ENCODE assay signal across 20 mouse cellular contexts in genomic region chr6:17032231-17032728, GRCm38 (mm10). TPM values are rescaled to one million over a fixed set of nuclear protein-coding genes. Genes with fewer than 3 reads are reported as not detected.
DNase-seq lines count a peak whose midpoint lies in the region; ATAC-seq and TF ChIP-seq lines count a peak whose summit lies in the region.
"Had no signal": no experiment of that assay in that cellular context is flagged by ENCODE, and none has a peak within 500 bp of the region (broad histone marks: within the 10 kb centered on the region; RNA-seq: fewer than 3 reads in every experiment).

No protein-coding gene starts in this region.

- no peak for TF ChIP-seq CTCF in stomach, postnatal 0 days (IDR thresholded peaks at IDR 0.05; ENCODE audit: low read depth)

- H3K9ac ChIP-seq in forebrain, embryonic 12.5 days: no peak overlapping the region
- no peak overlapping the region for H3K9ac ChIP-seq in forebrain, embryonic 15.5 days (replicated peaks)
- H3K9ac ChIP-seq in stomach, embryonic 14.5 days (replicated peaks; ENCODE audit: low read depth, low read length): no peak overlapping the region
- no peak overlapping the region for H3K9ac ChIP-seq in stomach, postnatal 0 days (ENCODE audit: low read length)
- no peak overlapping the region for H3K9ac ChIP-seq in kidney, embryonic 14.5 days (ENCODE audit: low read depth, low read length)
- no peak overlapping the region for H3K9ac ChIP-seq in stomach, embryonic 15.5 days
- H3K9ac ChIP-seq: heart, embryonic 13.5 days; lung, embryonic 14.5 days; midbrain, embryonic 15.5 days had no signal

- H3K27me3 ChIP-seq in forebrain, embryonic 12.5 days: 0 out of 2 replicates have a peak, but pooled peaks cover 3% of the 10 kb centered on the region
- H3K27me3 ChIP-seq in forebrain, embryonic 15.5 days: no peaks in the 10 kb centered on the region
- no peaks in the 10 kb centered on the region for H3K27me3 ChIP-seq in stomach, embryonic 14.5 days (ENCODE audit: control insufficient read depth, insufficient read depth, low read length)
- no peaks in the 10 kb centered on the region for H3K27me3 ChIP-seq in stomach, postnatal 0 days (ENCODE audit: control insufficient read depth, insufficient read depth, low read length)
- no peaks in the 10 kb centered on the region for H3K27me3 ChIP-seq in kidney, embryonic 14.5 days (ENCODE audit: control insufficient read depth, insufficient read depth, low read length)
- H3K27me3 ChIP-seq in stomach, embryonic 15.5 days (replicated peaks): no peaks in the 10 kb centered on the region
- H3K27me3 ChIP-seq: midbrain, embryonic 15.5 days had no signal

- no peaks in the 10 kb centered on the region for H3K36me3 ChIP-seq in forebrain, embryonic 12.5 days (replicated peaks)
- H3K36me3 ChIP-seq in forebrain, embryonic 15.5 days: no peaks in the 10 kb centered on the region
- H3K36me3 ChIP-seq in stomach, embryonic 14.5 days (ENCODE audit: control insufficient read depth, insufficient read depth, low read length): no peaks in the 10 kb centered on the region
- no peaks in the 10 kb centered on the region for H3K36me3 ChIP-seq in stomach, postnatal 0 days (ENCODE audit: control insufficient read depth, insufficient read depth, low read length)
- H3K36me3 ChIP-seq in kidney, embryonic 14.5 days (ENCODE audit: control insufficient read depth, insufficient read depth, low read length): no peaks in the 10 kb centered on the region
- no peaks in the 10 kb centered on the region for H3K36me3 ChIP-seq in stomach, embryonic 15.5 days
- H3K36me3 ChIP-seq: G1E; heart, embryonic 13.5 days; midbrain, embryonic 15.5 days had no signal

- no peak for DNase-seq in stomach, postnatal 0 days (ENCODE audit: low spot score)
- no peak for DNase-seq in thymus, postnatal 14 days
- DNase-seq in heart, postnatal 25 days (ENCODE audit: low spot score): no peak
- DNase-seq: adrenal gland, postnatal 10 days; cerebellum, adult 18-20 months; heart, postnatal 4 days; layer of hippocampus, postnatal 36 days; lung, embryonic 14.5 days; spleen, adult 18-20 months; thymus, postnatal 36 days had no signal

- peaks cover 9% of the 10 kb centered on the region for H3K4me1 ChIP-seq in forebrain, embryonic 12.5 days
- H3K4me1 ChIP-seq in forebrain, embryonic 15.5 days: no peaks in the 10 kb centered on the region
- no peaks in the 10 kb centered on the region for H3K4me1 ChIP-seq in stomach, embryonic 14.5 days (ENCODE audit: control insufficient read depth, insufficient read depth, low read length)
- H3K4me1 ChIP-seq in stomach, postnatal 0 days (replicated peaks; ENCODE audit: control insufficient read depth, insufficient read depth): no peaks in the 10 kb centered on the region
- H3K4me1 ChIP-seq in kidney, embryonic 14.5 days (ENCODE audit: control insufficient read depth, insufficient read depth, low read length): peaks cover 4% of the 10 kb centered on the region; the same call in 1 of the 2 replicates
- peaks cover 2% of the 10 kb centered on the region; the same call in 1 of the 2 replicates for H3K4me1 ChIP-seq in stomach, embryonic 15.5 days
- H3K4me1 ChIP-seq: heart, embryonic 13.5 days; midbrain, embryonic 15.5 days had no signal

- intact Hi-C loops in heart, postnatal 25 days (cut with DNase I): no loop called here

- 4% methylated on average over 2 of the region's 2 CpGs for WGBS in forebrain, embryonic 12.5 days
- 3% methylated on average over 2 of the region's 2 CpGs for WGBS in forebrain, embryonic 15.5 days
- WGBS in stomach, embryonic 14.5 days: 7% methylated on average over 2 of the region's 2 CpGs
- WGBS in stomach, postnatal 0 days: 23% methylated on average over 2 of the region's 2 CpGs
- 7% methylated on average over 2 of the region's 2 CpGs for WGBS in kidney, embryonic 14.5 days
- WGBS in stomach, embryonic 15.5 days: 23% methylated on average over 2 of the region's 2 CpGs

- H3K27ac ChIP-seq in forebrain, embryonic 12.5 days: no peak overlapping the region
- no peak overlapping the region for H3K27ac ChIP-seq in forebrain, embryonic 15.5 days (replicated peaks)
- no peak overlapping the region for H3K27ac ChIP-seq in stomach, embryonic 14.5 days (ENCODE audit: low read length)
- no peak overlapping the region for H3K27ac ChIP-seq in stomach, postnatal 0 days (replicated peaks)
- peak overlapping the region; percentile 62; the same call in 1 of the 2 replicates for H3K27ac ChIP-seq in kidney, embryonic 14.5 days (ENCODE audit: low read depth, low read length)
- H3K27ac ChIP-seq in stomach, embryonic 15.5 days: no peak overlapping the region
- H3K27ac ChIP-seq: heart, embryonic 13.5 days; midbrain, embryonic 15.5 days had no signal

- ATAC-seq in forebrain, embryonic 12.5 days (ENCODE audit: low FRiP score): 0 out of 2 replicates have a peak, but pooled peaks have one; percentile 27
- ATAC-seq in forebrain, embryonic 15.5 days (replicated peaks): no peak
- ATAC-seq in stomach, embryonic 14.5 days (ENCODE audit: insufficient number of reproducible peaks, insufficient read depth, low FRiP score, low read depth): 0 out of 2 replicates have a peak, but pooled peaks have one; percentile 46
- ATAC-seq in stomach, postnatal 0 days (ENCODE audit: low FRiP score, low TSS enrichment): no peak
- ATAC-seq in kidney, embryonic 14.5 days (ENCODE audit: low FRiP score, low TSS enrichment): 0 out of 2 replicates have a peak, but pooled peaks have one; percentile 64
- 0 out of 2 replicates have a peak, but pooled peaks have one; percentile 35 for ATAC-seq in stomach, embryonic 15.5 days (ENCODE audit: insufficient read depth, low FRiP score, low read depth)
- ATAC-seq: inflammation-experienced regulatory T-cells, adult 6 months; midbrain, embryonic 15.5 days had no signal

- TF ChIP-seq EP300 in stomach, postnatal 0 days (optimal IDR thresholded peaks at IDR 0.05): no peak

- no peak overlapping the region for H3K4me2 ChIP-seq in forebrain, embryonic 12.5 days
- no peak overlapping the region for H3K4me2 ChIP-seq in forebrain, embryonic 15.5 days (replicated peaks)
- H3K4me2 ChIP-seq in stomach, embryonic 14.5 days (replicated peaks; ENCODE audit: low read depth, low read length): no peak overlapping the region
- no peak overlapping the region for H3K4me2 ChIP-seq in stomach, postnatal 0 days (replicated peaks; ENCODE audit: low read depth)
- no peak overlapping the region for H3K4me2 ChIP-seq in kidney, embryonic 14.5 days (replicated peaks; ENCODE audit: low read depth, low read length)
- H3K4me2 ChIP-seq in stomach, embryonic 15.5 days: no peak overlapping the region
- H3K4me2 ChIP-seq: heart, embryonic 13.5 days; liver, embryonic 11.5 days; lung, embryonic 14.5 days; midbrain, embryonic 15.5 days had no signal

- H3K4me3 ChIP-seq in forebrain, embryonic 12.5 days (replicated peaks): no peak overlapping the region
- H3K4me3 ChIP-seq in forebrain, embryonic 15.5 days: no peak overlapping the region
- no peak overlapping the region for H3K4me3 ChIP-seq in stomach, embryonic 14.5 days (ENCODE audit: low read depth, low read length)
- H3K4me3 ChIP-seq in stomach, postnatal 0 days (ENCODE audit: low read depth, low read length): no peak overlapping the region
- H3K4me3 ChIP-seq in kidney, embryonic 14.5 days (ENCODE audit: low read length): no peak overlapping the region
- no peak overlapping the region for H3K4me3 ChIP-seq in stomach, embryonic 15.5 days (replicated peaks)
- H3K4me3 ChIP-seq: heart, embryonic 13.5 days; midbrain, embryonic 15.5 days had no signal

- H3K9me3 ChIP-seq in forebrain, embryonic 12.5 days: no peaks in the 10 kb centered on the region
- no peaks in the 10 kb centered on the region for H3K9me3 ChIP-seq in forebrain, embryonic 15.5 days
- H3K9me3 ChIP-seq in stomach, embryonic 14.5 days (ENCODE audit: control insufficient read depth, low read depth, low read length): no peaks in the 10 kb centered on the region
- H3K9me3 ChIP-seq in stomach, postnatal 0 days (ENCODE audit: control insufficient read depth, low read length): no peaks in the 10 kb centered on the region
- no peaks in the 10 kb centered on the region for H3K9me3 ChIP-seq in kidney, embryonic 14.5 days (ENCODE audit: control insufficient read depth, low read length)
- H3K9me3 ChIP-seq in stomach, embryonic 15.5 days: no peaks in the 10 kb centered on the region
- H3K9me3 ChIP-seq: G1E; heart, embryonic 13.5 days; midbrain, embryonic 15.5 days had no signal

RNA-seq across cellular contexts. Expression of gene Tes, which starts 32.7 kb away (rescaled TPM):
- polyA plus RNA-seq in forebrain, embryonic 12.5 days (2016; fragmentation: Nextera tagmentation; extraction: Ambion mirVana): 26.5 and 28.8 TPM in 2 replicates
- polyA plus RNA-seq in forebrain, embryonic 15.5 days (2015; fragmentation: Nextera tagmentation; extraction: Ambion mirVana): 25.7 and 28.9 TPM in 2 replicates
- 142 and 144 TPM in 2 replicates for polyA plus RNA-seq in stomach, embryonic 14.5 days (2014; fragmentation: Nextera tagmentation; extraction: Ambion mirVana)
- 111 and 114 TPM in 2 replicates for polyA plus RNA-seq in stomach, postnatal 0 days (2015; fragmentation: Nextera tagmentation; extraction: Ambion mirVana)
- polyA plus RNA-seq in kidney, embryonic 14.5 days (2014; fragmentation: Nextera tagmentation; extraction: Ambion mirVana): 91.3 and 92.2 TPM in 2 replicates
- polyA plus RNA-seq in stomach, embryonic 15.5 days (2015; fragmentation: Nextera tagmentation; extraction: Ambion mirVana): 90.5 and 99.1 TPM in 2 replicates
- 1 to 10 TPM; 3.0 to 3.5 TPM for total RNA-seq in heart, postnatal 25 days (2021)
- polyA plus RNA-seq: G1E had no signal

Comparison
In these comparisons a context has a peak if more than half of its experiments do, and no peak if none do; other contexts are left out.
1. ATAC-seq: peak in forebrain, embryonic 12.5 days (single experiment), stomach, embryonic 14.5 days (single experiment), kidney, embryonic 14.5 days (single experiment) and stomach, embryonic 15.5 days (single experiment); none in forebrain, embryonic 15.5 days (single experiment) and stomach, postnatal 0 days (single experiment).